Mouse (Mus musculus): Measurements from ENCODE around the gene Gm10974. TPM values are rescaled to one million over a fixed set of nuclear protein-coding genes. Genes with fewer than 3 reads are reported as not detected.

Gene Gm10974
- total and polyA plus RNA-seq, 3 experiments, result not detected

DNA sequence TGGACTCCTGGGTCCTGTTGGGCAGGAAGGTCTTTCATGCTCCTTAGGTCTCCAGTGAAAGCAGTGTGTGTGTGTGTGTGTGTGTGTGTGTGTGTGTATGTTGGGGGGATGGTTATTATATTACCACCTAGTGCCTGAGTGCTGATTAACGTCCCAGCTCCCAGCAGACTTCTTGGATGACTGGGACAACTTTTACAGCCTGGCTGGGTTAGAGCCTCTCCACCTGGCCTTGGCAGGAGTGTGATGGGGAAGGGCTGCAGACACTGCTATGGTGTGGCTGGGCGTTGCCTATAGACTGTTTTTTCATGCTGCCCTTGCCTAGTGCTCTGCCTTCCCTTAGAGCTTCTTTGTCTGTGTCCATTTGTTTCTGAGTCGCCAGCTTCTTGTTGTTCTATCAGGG, 25.7 kb upstream of the Gm10974 start:
- H3K4me1 ChIP-seq (ENCODE audit: control insufficient read depth in 1 of 2, insufficient read depth in 2 of 2, low read length in 2 of 2), result no peaks in the 10 kb centered on the region
- H3K27ac ChIP-seq (ENCODE audit: control insufficient read depth, low read depth, low read length), result no peak overlapping the region

DNA sequence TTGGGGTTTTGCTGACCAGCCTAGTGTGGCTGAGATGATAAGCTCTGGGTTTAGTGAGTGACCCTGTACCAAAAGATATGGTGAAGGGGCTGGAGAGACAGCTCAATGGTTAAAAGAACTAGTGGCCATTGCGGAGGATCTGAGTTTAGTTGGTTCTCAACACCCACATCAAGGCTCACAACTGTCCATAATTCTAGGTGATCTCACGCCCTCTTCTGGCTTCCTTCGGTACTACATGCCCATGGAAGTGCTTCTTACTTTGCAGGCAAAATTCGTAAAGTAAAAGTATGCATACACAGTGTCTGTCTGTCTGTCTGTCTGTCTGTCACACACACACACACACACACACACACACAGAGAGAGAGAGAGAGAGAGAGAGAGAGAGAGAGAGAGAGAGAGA, 23.4 kb upstream of the Gm10974 start:
- no peaks in the 10 kb centered on the region for H3K79me2 ChIP-seq (ENCODE audit: control insufficient read depth, insufficient read depth, low read length, poor library complexity)
- no peaks in the 10 kb centered on the region for H3K9me3 ChIP-seq (replicated peaks; ENCODE audit: insufficient read depth, low read length)
- H3K9ac ChIP-seq (ENCODE audit: control insufficient read depth, low read depth, low read length, poor library complexity, severe bottlenecking), result no peak overlapping the region
- peak; percentile 42 to 77 (median 56) for TF ChIP-seq CTCF (IDR thresholded peaks at IDR 0.05 in 2 of 3, conservative IDR thresholded peaks at IDR 0.05 in 1 of 3; ENCODE audit: control insufficient read depth in 1 of 3, insufficient read depth in 1 of 3, low read depth in 2 of 3, low read length in 3 of 3, poor library complexity in 1 of 3, severe bottlenecking in 1 of 3)
- 0 out of 2 replicates have a peak, but pooled peaks have one; percentile 28 for TF ChIP-seq ZNF384 (IDR thresholded peaks at IDR 0.05; ENCODE audit: low read depth, low read length)
- no peak for TF ChIP-seq CHD1 (IDR thresholded peaks at IDR 0.05; ENCODE audit: low read depth, low read length)
- TF ChIP-seq EP300 (IDR thresholded peaks at IDR 0.05; ENCODE audit: low read depth in 1 of 2, low read length in 2 of 2), result no peak
- peak; percentile 46 for TF ChIP-seq RAD21 (IDR thresholded peaks at IDR 0.05; ENCODE audit: low read depth, low read length)
- TF ChIP-seq MYB (IDR thresholded peaks at IDR 0.05; ENCODE audit: low read depth, low read length), result no peak
- no peak for TF ChIP-seq HCFC1 (IDR thresholded peaks at IDR 0.05; ENCODE audit: low read depth, low read length)
- TF ChIP-seq ZC3H11A (IDR thresholded peaks at IDR 0.05; ENCODE audit: low read depth, low read length), result peak; percentile 45
- TF ChIP-seq USF1 (IDR thresholded peaks at IDR 0.05; ENCODE audit: low read depth, low read length), result no peak
- TF ChIP-seq ZMIZ1 (IDR thresholded peaks at IDR 0.05; ENCODE audit: low read depth, low read length), result no peak
- TF ChIP-seq USF2 (IDR thresholded peaks at IDR 0.05; ENCODE audit: borderline replicate concordance in 1 of 2, insufficient read depth in 1 of 2, low read depth in 1 of 2, low read length in 2 of 2), result no peak
- peak; percentile 51 for TF ChIP-seq SMC3 (IDR thresholded peaks at IDR 0.05; ENCODE audit: low read depth, low read length)
- TF ChIP-seq MXI1 (IDR thresholded peaks at IDR 0.05; ENCODE audit: low read depth, low read length), result no peak
- no peaks in the 10 kb centered on the region for H3K36me3 ChIP-seq (ENCODE audit: control insufficient read depth in 1 of 2, insufficient read depth in 2 of 2, low read length in 2 of 2)
- no peak overlapping the region for H3K27ac ChIP-seq (ENCODE audit: control insufficient read depth, low read depth, low read length)
- no peaks in the 10 kb centered on the region for H3K4me1 ChIP-seq (ENCODE audit: control insufficient read depth in 1 of 2, insufficient read depth in 2 of 2, low read length in 2 of 2)
- H3K27me3 ChIP-seq (ENCODE audit: control insufficient read depth in 1 of 2, insufficient read depth in 2 of 2, low read length in 2 of 2), result no peaks in the 10 kb centered on the region
- H3K4me3 ChIP-seq (ENCODE audit: control insufficient read depth in 1 of 2, insufficient read depth in 1 of 2, low read depth in 2 of 2, low read length in 2 of 2), result no peak overlapping the region
- peak; percentile 72 for DNase-seq (ENCODE audit: low read depth, low spot score)

More for the DNA sequence above, 25.7 kb upstream of the Gm10974 start:
- H3K9ac ChIP-seq (ENCODE audit: control insufficient read depth, low read depth, low read length, poor library complexity, severe bottlenecking), result no peak overlapping the region
- H3K27me3 ChIP-seq (ENCODE audit: control insufficient read depth in 1 of 2, insufficient read depth in 2 of 2, low read length in 2 of 2), result no peaks in the 10 kb centered on the region
- no peaks in the 10 kb centered on the region for H3K79me2 ChIP-seq (ENCODE audit: control insufficient read depth, insufficient read depth, low read length, poor library complexity)
- no peak overlapping the region for H3K4me3 ChIP-seq (ENCODE audit: control insufficient read depth in 1 of 2, insufficient read depth in 1 of 2, low read depth in 2 of 2, low read length in 2 of 2)
- no peak for DNase-seq (ENCODE audit: low read depth, low spot score)
- no peaks in the 10 kb centered on the region; a peak in 1 of 4 replicates for H3K36me3 ChIP-seq (ENCODE audit: control insufficient read depth in 1 of 2, insufficient read depth in 2 of 2, low read length in 2 of 2)
- H3K9me3 ChIP-seq (replicated peaks; ENCODE audit: insufficient read depth, low read length), result no peaks in the 10 kb centered on the region
- TF ChIP-seq MAZ (IDR thresholded peaks at IDR 0.05; ENCODE audit: low read depth, low read length) (no peak), CHD1 (IDR thresholded peaks at IDR 0.05; ENCODE audit: low read depth, low read length) (no peak), TAL1 (IDR thresholded peaks at IDR 0.05; ENCODE audit: low read length) (no peak), HCFC1 (IDR thresholded peaks at IDR 0.05; ENCODE audit: low read depth, low read length) (no peak), MYC (IDR thresholded peaks at IDR 0.05; ENCODE audit: low read depth, low read length) (no peak), MYB (IDR thresholded peaks at IDR 0.05; ENCODE audit: low read depth, low read length) (no peak), CTCF (IDR thresholded peaks at IDR 0.05 in 2 of 3, conservative IDR thresholded peaks at IDR 0.05 in 1 of 3; ENCODE audit: control insufficient read depth in 1 of 3, insufficient read depth in 1 of 3, low read depth in 2 of 3, low read length in 3 of 3, poor library complexity in 1 of 3, severe bottlenecking in 1 of 3) (no peak), POLR2AphosphoS5 (IDR thresholded peaks at IDR 0.05; ENCODE audit: borderline replicate concordance, low read depth, low read length) (no peak), ZNF384 (IDR thresholded peaks at IDR 0.05; ENCODE audit: low read depth, low read length) (no peak), NRF1 (IDR thresholded peaks at IDR 0.05; ENCODE audit: insufficient read depth, low read depth, low read length, poor library complexity, severe bottlenecking) (no peak), E2F4 (IDR thresholded peaks at IDR 0.05; ENCODE audit: borderline replicate concordance, low read depth, low read length) (no peak), GABPA (IDR thresholded peaks at IDR 0.05; ENCODE audit: low read depth, low read length) (no peak), NELFE (IDR thresholded peaks at IDR 0.05; ENCODE audit: low read depth, low read length) (no peak), POLR2AphosphoS2 (IDR thresholded peaks at IDR 0.05; ENCODE audit: low read length) (no peak), ELF1 (IDR thresholded peaks at IDR 0.05; ENCODE audit: low read depth, low read length) (no peak), SMC3 (IDR thresholded peaks at IDR 0.05; ENCODE audit: low read depth, low read length) (no peak), TCF12 (IDR thresholded peaks at IDR 0.05; ENCODE audit: low read depth, low read length) (no peak), MEF2A (IDR thresholded peaks at IDR 0.05; ENCODE audit: extremely low read depth, insufficient replicate concordance, low read depth, low read length, poor library complexity, severe bottlenecking) (no peak), EP300 (IDR thresholded peaks at IDR 0.05; ENCODE audit: low read depth in 1 of 2, low read length in 2 of 2) (no peak), USF2 (IDR thresholded peaks at IDR 0.05; ENCODE audit: borderline replicate concordance in 1 of 2, insufficient read depth in 1 of 2, low read depth in 1 of 2, low read length in 2 of 2) (no peak)

Data from MEL (cell line).